Mouse (Mus musculus): ENCODE measurements at regions not wholly inside any gene's neighbourhood (a gene's known extent, or its start where the extent isn't known, plus 50 kb on each side); places are given as distances from the start of the nearest gene placed in this dataset.

GRCm38 (mm10) chr2:17882389-17882788, 114.4 kb downstream of the H2al2a start:
- ATAC-seq (ENCODE audit: insufficient number of reproducible peaks, insufficient read depth, low FRiP score, low TSS enrichment), result no peak
- 86% methylated on average over 12 of the region's 12 CpGs for WGBS
- no peak overlapping the region for H3K27ac ChIP-seq

GRCm38 (mm10) chr2:17880800-17881717, 115.7 kb downstream of the H2al2a start:
- WGBS, result 46% methylated on average over 11 of the region's 11 CpGs
- peaks cover 5% of the 10 kb centered on the region; the same call in 1 of the 2 replicates for H3K4me1 ChIP-seq
- H3K4me2 ChIP-seq (replicated peaks), result no peak overlapping the region
- no peak overlapping the region for H3K27ac ChIP-seq
- H3K9me3 ChIP-seq, result no peaks in the 10 kb centered on the region
- H3K27me3 ChIP-seq, result no peaks in the 10 kb centered on the region
- ATAC-seq (ENCODE audit: insufficient number of reproducible peaks, insufficient read depth, low FRiP score, low TSS enrichment), result no peak
- no peak overlapping the region for H3K4me3 ChIP-seq
- no peak overlapping the region for H3K9ac ChIP-seq
- H3K36me3 ChIP-seq, result no peaks in the 10 kb centered on the region

More at GRCm38 (mm10) chr2:17882389-17882788, 114.4 kb downstream of the H2al2a start:
- no peak overlapping the region for H3K4me2 ChIP-seq (replicated peaks)
- no peaks in the 10 kb centered on the region for H3K27me3 ChIP-seq
- H3K9me3 ChIP-seq, result no peaks in the 10 kb centered on the region
- no peak overlapping the region for H3K4me3 ChIP-seq
- H3K9ac ChIP-seq, result no peak overlapping the region
- H3K4me1 ChIP-seq, result peaks cover 5% of the 10 kb centered on the region; the same call in 1 of the 2 replicates
- H3K36me3 ChIP-seq, result no peaks in the 10 kb centered on the region

DNA sequence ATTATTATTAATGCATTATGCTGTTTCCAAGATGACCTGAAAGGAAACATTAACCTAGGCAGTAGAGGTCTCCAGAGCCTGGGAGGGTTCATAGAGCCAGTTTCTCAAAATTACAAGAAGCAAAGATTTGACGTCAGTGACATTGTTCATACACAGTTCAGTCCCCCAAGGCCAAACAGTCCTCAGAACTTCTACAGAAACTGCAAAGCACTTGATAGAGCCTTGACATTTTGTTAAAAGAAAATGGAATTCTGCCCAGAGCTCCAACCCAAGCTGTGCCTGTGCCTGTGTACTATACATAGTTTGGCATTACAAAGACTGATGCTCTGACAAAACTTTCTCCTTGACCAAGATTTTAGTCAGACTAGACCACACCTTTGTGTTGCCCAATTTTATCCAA, 118.9 kb downstream of the H2al2a start:
- H3K27me3 ChIP-seq, result no peaks in the 10 kb centered on the region
- H3K9me3 ChIP-seq, result no peaks in the 10 kb centered on the region
- H3K4me2 ChIP-seq (replicated peaks), result no peak overlapping the region
- H3K9ac ChIP-seq, result no peak overlapping the region
- no peak overlapping the region for H3K4me3 ChIP-seq
- H3K36me3 ChIP-seq, result no peaks in the 10 kb centered on the region
- peaks cover 5% of the 10 kb centered on the region; the same call in 1 of the 2 replicates for H3K4me1 ChIP-seq
- 70% methylated on average over 1 of the region's 1 CpGs for WGBS
- no peak overlapping the region for H3K27ac ChIP-seq
- ATAC-seq (ENCODE audit: insufficient number of reproducible peaks, insufficient read depth, low FRiP score, low TSS enrichment), result no peak

GRCm38 (mm10) chr2:17876942-17877341, 119.8 kb downstream of the H2al2a start:
- H3K4me1 ChIP-seq, result peaks cover 5% of the 10 kb centered on the region; the same call in 1 of the 2 replicates
- H3K4me2 ChIP-seq (replicated peaks), result no peak overlapping the region
- H3K27me3 ChIP-seq, result no peaks in the 10 kb centered on the region
- H3K4me3 ChIP-seq, result no peak overlapping the region
- no peak overlapping the region for H3K27ac ChIP-seq
- H3K36me3 ChIP-seq, result no peaks in the 10 kb centered on the region
- no peak overlapping the region for H3K9ac ChIP-seq
- H3K9me3 ChIP-seq, result no peaks in the 10 kb centered on the region
- 91% methylated on average over 3 of the region's 3 CpGs for WGBS
- ATAC-seq (ENCODE audit: insufficient number of reproducible peaks, insufficient read depth, low FRiP score, low TSS enrichment), result no peak

DNA sequence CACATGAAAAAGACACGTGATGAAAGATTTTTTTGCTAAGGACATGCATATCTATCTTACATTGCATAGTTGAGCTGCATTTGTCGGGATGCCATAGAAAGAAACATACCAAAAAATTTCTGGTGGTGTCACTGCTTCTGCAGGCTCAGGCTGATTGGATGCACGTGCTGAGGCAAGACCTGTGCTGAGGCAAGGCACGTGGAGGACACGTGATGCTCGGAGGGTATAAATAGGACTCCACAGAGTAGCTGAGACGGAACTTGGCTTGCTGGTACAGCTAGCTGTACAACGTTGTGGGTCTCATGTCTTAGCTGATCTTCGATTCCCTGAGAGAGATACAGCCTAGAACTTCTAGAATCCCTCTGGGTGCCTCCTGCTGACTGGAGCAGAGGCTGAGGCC, 120.6 kb downstream of the H2al2a start:
- 82% methylated on average over 9 of the region's 9 CpGs for WGBS
- ATAC-seq (ENCODE audit: insufficient number of reproducible peaks, insufficient read depth, low FRiP score, low TSS enrichment), result no peak

DNA sequence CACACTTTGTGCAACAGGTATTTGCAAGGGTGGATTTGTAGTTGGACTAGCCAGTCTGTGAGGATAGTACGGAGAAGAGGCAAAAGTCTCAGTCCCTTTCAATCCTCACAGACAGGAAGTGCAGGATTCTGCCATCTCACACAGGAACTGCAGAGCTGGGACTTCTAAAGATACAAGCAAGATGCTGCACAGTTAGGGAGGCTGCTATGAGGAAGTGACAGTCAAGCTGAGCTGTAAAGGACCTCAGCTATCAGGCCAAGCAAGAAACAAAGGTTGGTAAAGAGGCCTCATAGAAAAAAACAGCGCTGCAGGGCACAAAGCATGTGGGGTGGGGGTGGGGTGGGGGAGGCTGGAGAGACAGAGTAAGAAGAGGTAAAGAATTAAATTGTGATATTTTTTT, 126.2 kb downstream of the H2al2a start:
- no peak overlapping the region for H3K4me3 ChIP-seq
- no peaks in the 10 kb centered on the region for H3K27me3 ChIP-seq
- H3K4me2 ChIP-seq (replicated peaks), result no peak overlapping the region
- WGBS, result 26% methylated on average over 2 of the region's 2 CpGs
- no peak for ATAC-seq (ENCODE audit: insufficient number of reproducible peaks, insufficient read depth, low FRiP score, low TSS enrichment)
- no peaks in the 10 kb centered on the region for H3K36me3 ChIP-seq
- peaks cover 19% of the 10 kb centered on the region for H3K4me1 ChIP-seq
- no peak overlapping the region for H3K27ac ChIP-seq
- H3K9me3 ChIP-seq, result no peaks in the 10 kb centered on the region
- no peak overlapping the region for H3K9ac ChIP-seq

More for the DNA sequence above, 120.6 kb downstream of the H2al2a start:
- H3K9me3 ChIP-seq, result no peaks in the 10 kb centered on the region
- no peaks in the 10 kb centered on the region for H3K27me3 ChIP-seq
- no peak overlapping the region for H3K9ac ChIP-seq
- no peak overlapping the region for H3K4me2 ChIP-seq (replicated peaks)
- no peak overlapping the region for H3K4me3 ChIP-seq
- no peaks in the 10 kb centered on the region for H3K36me3 ChIP-seq
- H3K27ac ChIP-seq, result no peak overlapping the region
- peaks cover 8% of the 10 kb centered on the region for H3K4me1 ChIP-seq

GRCm38 (mm10) chr2:17868145-17868544, 128.6 kb downstream of the H2al2a start:
- Histone ChIP-seq H3K4me2 (replicated peaks) (0 out of 2 replicates have a peak overlapping the region, but pooled peaks have one; percentile 15), H3K9me3 (no peaks in the 10 kb centered on the region), H3K4me1 (peaks cover 19% of the 10 kb centered on the region), H3K27ac (no peak overlapping the region), H3K27me3 (no peaks in the 10 kb centered on the region), H3K4me3 (no peak overlapping the region), H3K36me3 (no peaks in the 10 kb centered on the region), H3K9ac (no peak overlapping the region)
- 8% methylated on average over 9 of the region's 9 CpGs for WGBS
- no peak for ATAC-seq (ENCODE audit: insufficient number of reproducible peaks, insufficient read depth, low FRiP score, low TSS enrichment)

DNA sequence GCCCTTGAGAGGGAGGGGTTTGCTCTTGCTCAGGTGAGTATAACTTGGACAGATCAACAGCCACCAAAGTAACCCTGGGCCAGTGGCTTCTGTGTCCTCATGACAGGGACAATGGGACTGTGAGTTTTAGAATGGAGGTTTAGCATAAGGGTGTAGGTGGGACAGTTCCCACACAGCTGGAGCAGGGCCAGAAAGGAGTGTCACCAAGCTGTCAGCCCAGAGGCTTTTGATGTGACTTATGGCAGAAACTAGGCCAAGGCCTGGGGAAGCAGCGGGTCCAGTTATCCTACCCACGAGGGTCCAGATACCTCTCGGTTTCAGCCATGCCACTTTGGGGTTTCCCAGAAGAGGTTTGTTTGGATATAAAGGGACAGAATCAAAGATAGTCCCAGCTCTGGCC, 129.4 kb downstream of the H2al2a start:
- H3K27ac ChIP-seq, result no peak overlapping the region
- no peak overlapping the region for H3K4me3 ChIP-seq
- ATAC-seq (ENCODE audit: insufficient number of reproducible peaks, insufficient read depth, low FRiP score, low TSS enrichment), result no peak
- H3K9ac ChIP-seq, result no peak overlapping the region
- peaks cover 19% of the 10 kb centered on the region for H3K4me1 ChIP-seq
- H3K4me2 ChIP-seq (replicated peaks), result no peak overlapping the region
- WGBS, result 49% methylated on average over 3 of the region's 3 CpGs
- H3K36me3 ChIP-seq, result no peaks in the 10 kb centered on the region
- no peaks in the 10 kb centered on the region for H3K27me3 ChIP-seq
- no peaks in the 10 kb centered on the region for H3K9me3 ChIP-seq

DNA sequence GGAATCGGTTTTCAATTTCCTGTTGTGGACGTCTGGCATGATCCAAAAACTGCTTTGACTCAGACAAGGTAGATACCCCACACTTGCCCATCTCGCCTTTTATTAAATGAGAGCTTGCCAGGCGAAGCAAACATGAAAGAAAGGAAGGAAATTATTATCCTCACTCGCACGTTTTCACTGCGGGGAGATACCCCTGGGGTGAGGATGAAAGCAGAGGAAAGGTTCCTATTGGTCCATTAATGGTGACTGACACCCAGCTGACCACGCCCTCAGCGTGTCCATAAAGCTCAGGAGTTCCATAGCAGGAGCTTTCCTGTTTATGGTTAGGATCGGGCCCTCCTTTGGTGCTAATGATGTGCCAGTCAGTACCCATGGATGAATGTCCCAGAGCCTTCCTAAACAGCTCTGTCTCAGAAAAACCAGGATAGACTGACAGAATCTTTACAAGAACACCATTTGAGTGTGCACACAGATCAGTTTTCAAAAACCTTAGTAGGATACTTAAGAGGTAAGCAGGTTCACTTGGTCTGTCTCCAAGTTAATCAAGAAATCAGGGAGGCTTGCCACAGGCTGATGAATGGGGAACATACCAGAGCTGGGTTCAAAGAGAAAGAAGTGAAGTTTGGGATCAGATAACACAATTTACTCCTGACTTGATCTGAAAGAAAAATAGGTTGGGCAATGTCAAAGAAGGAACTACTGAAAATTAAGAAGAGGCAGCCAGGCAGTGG, 130.7 kb upstream of the Nebl start:
- Histone ChIP-seq H3K4me1 (peaks cover 14% of the 10 kb centered on the region; the same call in 1 of the 2 replicates), H3K27me3 (no peaks in the 10 kb centered on the region), H3K4me2 (replicated peaks) (peak overlapping the region; percentile 38), H3K36me3 (no peaks in the 10 kb centered on the region), H3K9me3 (no peaks in the 10 kb centered on the region), H3K27ac (no peak overlapping the region), H3K9ac (no peak overlapping the region), H3K4me3 (peak overlapping the region; percentile 20)
- WGBS, result 7% methylated on average over 10 of the region's 10 CpGs
- ATAC-seq (ENCODE audit: insufficient number of reproducible peaks, insufficient read depth, low FRiP score, low TSS enrichment), result no peak

GRCm38 (mm10) chr2:17860922-17861559, 129.8 kb upstream of the Nebl start:
- H3K9me3 ChIP-seq, result no peaks in the 10 kb centered on the region
- no peaks in the 10 kb centered on the region for H3K36me3 ChIP-seq
- H3K27me3 ChIP-seq, result no peaks in the 10 kb centered on the region
- no peak overlapping the region; the same call in 1 of the 2 replicates for H3K4me3 ChIP-seq
- H3K9ac ChIP-seq, result no peak overlapping the region
- WGBS, result 32% methylated on average over 4 of the region's 4 CpGs
- no peak overlapping the region for H3K27ac ChIP-seq
- peak overlapping the region; percentile 38; the same call in 1 of the 2 replicates for H3K4me2 ChIP-seq (replicated peaks)
- peaks cover 14% of the 10 kb centered on the region; the same call in 1 of the 2 replicates for H3K4me1 ChIP-seq
- no peak for ATAC-seq (ENCODE audit: insufficient number of reproducible peaks, insufficient read depth, low FRiP score, low TSS enrichment)

DNA sequence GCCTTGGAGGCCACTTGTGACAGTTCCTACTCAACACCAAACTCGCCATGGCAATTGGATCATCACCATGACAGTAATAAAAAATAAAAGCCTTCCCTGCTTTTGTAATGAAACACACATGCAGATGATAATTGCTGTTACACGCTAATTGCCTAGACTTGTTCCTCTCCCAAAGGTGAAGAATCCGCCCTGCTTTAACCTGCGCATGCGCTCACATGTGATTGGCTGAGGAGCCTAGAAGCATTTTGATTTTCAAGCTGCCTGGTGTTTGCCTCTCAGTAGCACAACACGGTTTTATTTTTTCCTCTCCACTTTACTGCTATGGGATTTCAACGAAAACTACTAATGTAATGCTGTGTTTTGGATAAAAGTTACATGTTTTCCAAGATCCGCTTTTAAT, 128.0 kb upstream of the Nebl start:
- H3K36me3 ChIP-seq, result no peaks in the 10 kb centered on the region
- H3K4me3 ChIP-seq, result no peak overlapping the region
- H3K4me2 ChIP-seq (replicated peaks), result no peak overlapping the region
- no peak overlapping the region for H3K27ac ChIP-seq
- no peak overlapping the region for H3K9ac ChIP-seq
- H3K9me3 ChIP-seq, result no peaks in the 10 kb centered on the region
- ATAC-seq (ENCODE audit: insufficient number of reproducible peaks, insufficient read depth, low FRiP score, low TSS enrichment), result no peak
- peaks cover 14% of the 10 kb centered on the region; the same call in 1 of the 2 replicates for H3K4me1 ChIP-seq
- H3K27me3 ChIP-seq, result 0 out of 2 replicates have a peak, but pooled peaks cover 2% of the 10 kb centered on the region
- WGBS, result 88% methylated on average over 8 of the region's 8 CpGs

Data from embryonic facial prominence, embryonic 12.5 days (tissue).